Mouse (Mus musculus): Measurements from ENCODE around the gene 2310034G01Rik.

2310034G01Rik gene

GRCm38 (mm10) chr19:46350168-46350932, at the start of gene 2310034G01Rik:
Gene 2310034G01Rik, minus strand, starts transcription at chr19:46350302.
- DNase-seq: peak; percentile 69

GRCm38 (mm10) chr19:46399886-46400285, 49.8 kb upstream of the 2310034G01Rik start:
- DNase-seq: no peak

GRCm38 (mm10) chr19:46399372-46399771, 49.3 kb upstream of the 2310034G01Rik start:
- DNase-seq: no peak

- no peak for DNase-seq
Measured at GRCm38 (mm10) chr19:46398401-46398800, 48.3 kb upstream of the 2310034G01Rik start.

GRCm38 (mm10) chr19:46397436-46398001, 47.4 kb upstream of the 2310034G01Rik start:
- no peak for DNase-seq

GRCm38 (mm10) chr19:46396686-46397435, 46.8 kb upstream of the 2310034G01Rik start, which contains the start of gene Sufu:
Gene Sufu, plus strand, starts transcription at chr19:46396896.
- peak; percentile 99 for DNase-seq

GRCm38 (mm10) chr19:46396109-46396508, 46.0 kb upstream of the 2310034G01Rik start:
- DNase-seq: no peak

GRCm38 (mm10) chr19:46395109-46396009, 45.3 kb upstream of the 2310034G01Rik start, which contains the start of gene Actr1a:
Gene Actr1a, minus strand, starts transcription at chr19:46395748.
- DNase-seq: peak; percentile 97

- no peak for DNase-seq
Measured at GRCm38 (mm10) chr19:46394712-46395108, 44.6 kb upstream of the 2310034G01Rik start.

GRCm38 (mm10) chr19:46392018-46392417, 41.9 kb upstream of the 2310034G01Rik start:
- DNase-seq: no peak

GRCm38 (mm10) chr19:46389872-46390271, 39.8 kb upstream of the 2310034G01Rik start:
- DNase-seq: no peak

GRCm38 (mm10) chr19:46382275-46382674, 32.2 kb upstream of the 2310034G01Rik start:
- DNase-seq: no peak

- DNase-seq: no peak
Measured at GRCm38 (mm10) chr19:46375891-46376290, 25.8 kb upstream of the 2310034G01Rik start.

- DNase-seq: no peak
Measured at GRCm38 (mm10) chr19:46375489-46375888, 25.4 kb upstream of the 2310034G01Rik start.

GRCm38 (mm10) chr19:46374477-46375088, 24.5 kb upstream of the 2310034G01Rik start:
- DNase-seq: no peak

- DNase-seq: peak; percentile 73
Measured at GRCm38 (mm10) chr19:46369204-46369603, 19.1 kb upstream of the 2310034G01Rik start.

- DNase-seq: no peak
Measured at GRCm38 (mm10) chr19:46367798-46368590, 17.9 kb upstream of the 2310034G01Rik start.

- no peak for DNase-seq
Measured at GRCm38 (mm10) chr19:46363294-46364009, 13.3 kb upstream of the 2310034G01Rik start.

- peak; percentile 17 for DNase-seq
Measured at GRCm38 (mm10) chr19:46362104-46362503, 12.0 kb upstream of the 2310034G01Rik start.

- peak; percentile 29 for DNase-seq
Measured at GRCm38 (mm10) chr19:46358381-46358780, 8.3 kb upstream of the 2310034G01Rik start.

Measured in cerebellum, adult 9-11 months (tissue).